Mouse (Mus musculus): Measurements from ENCODE around the gene D3Ertd751e.
A peak's percentile ranks its signal among the peaks of the same experiment; 100 is the strongest.

D3Ertd751e gene

DNA sequence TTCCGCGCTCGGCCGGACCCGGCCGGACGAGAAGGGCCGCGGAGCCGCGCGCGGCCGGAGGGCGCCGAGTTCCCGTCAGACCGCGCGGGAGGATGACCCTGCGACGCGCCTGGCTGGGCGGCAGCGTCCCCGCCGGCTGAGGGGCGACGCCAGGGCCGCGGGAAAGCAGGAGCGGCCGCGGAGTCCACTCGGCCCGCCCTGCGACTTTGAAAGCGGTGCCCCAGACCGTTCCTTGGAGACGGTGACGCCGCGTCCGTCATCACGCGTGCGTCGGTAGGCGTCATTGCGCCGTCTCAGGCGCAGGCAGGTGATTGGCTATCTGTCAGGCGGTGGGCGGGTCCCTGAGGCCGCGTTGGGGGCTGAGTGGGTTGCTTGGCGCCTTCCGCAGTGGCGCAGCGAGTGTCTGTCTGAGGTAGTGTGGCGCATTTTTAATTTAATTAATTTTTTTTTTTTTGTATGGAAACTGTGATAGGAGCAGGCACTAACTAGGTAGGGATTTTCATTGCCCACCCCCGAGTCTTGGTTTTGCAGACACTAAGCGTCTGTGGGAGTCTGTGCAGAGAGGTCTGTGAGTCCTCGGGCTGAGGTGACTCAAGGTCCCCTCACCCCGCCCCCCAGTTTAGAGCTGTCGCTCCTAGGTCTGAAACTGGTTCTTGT lies at the start of gene D3Ertd751e, which contains the start of gene Sclt1:
TSS of gene D3Ertd751e (plus strand) at position 334 of the 657 bp plus-strand sequence.
TSS of gene Sclt1 (minus strand) at position 237 of the 657 bp plus-strand sequence.
- DNase-seq (ENCODE audit: low spot score in 2 of 2) = peak; percentile 94

DNA sequence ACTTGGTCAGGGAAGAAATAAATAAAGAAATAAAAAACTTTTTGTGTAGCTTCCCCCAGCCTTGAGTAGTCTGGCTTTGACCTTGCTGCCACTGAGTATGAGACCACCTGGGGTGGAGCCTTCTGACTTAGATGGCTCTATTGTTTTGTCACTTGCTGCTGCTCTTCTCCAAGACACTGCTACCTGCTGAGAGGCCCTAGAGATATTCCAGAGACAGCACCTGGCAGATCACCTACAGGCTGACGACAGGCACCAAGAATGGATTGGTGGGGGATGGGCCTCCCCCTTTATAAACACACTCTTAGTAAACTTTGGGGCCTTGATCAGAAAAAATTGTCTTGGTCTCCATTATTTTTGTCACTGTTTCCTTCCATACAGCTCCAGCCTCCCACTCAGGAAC lies 46.7 kb upstream of the D3Ertd751e start:
- DNase-seq (ENCODE audit: low spot score in 2 of 2) = no peak

- no peak for DNase-seq (ENCODE audit: low spot score in 2 of 2)
Measured at GRCm38 (mm10) chr3:41741601-41742277, 672 bp upstream of the D3Ertd751e start.

DNA sequence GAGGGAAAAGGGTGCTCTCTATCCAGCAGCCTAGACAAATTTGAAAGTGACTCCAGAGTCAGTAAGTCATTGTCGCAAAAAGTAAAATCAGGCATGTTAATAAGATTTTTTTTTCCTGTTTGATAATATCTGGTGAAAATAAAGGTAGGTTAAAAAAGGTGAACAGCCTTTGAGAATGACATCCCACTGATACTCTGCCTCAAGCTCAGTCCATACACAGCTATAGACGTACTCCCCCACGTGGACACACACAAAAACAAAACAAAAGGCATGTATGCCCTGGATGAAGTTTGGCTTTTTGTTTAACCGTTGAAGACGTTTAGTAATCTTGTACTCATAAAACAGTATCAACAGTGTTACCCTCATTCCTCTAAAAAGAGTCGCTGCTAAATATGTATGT lies 1.0 kb downstream of the D3Ertd751e start:
- no peak for DNase-seq (ENCODE audit: low spot score in 2 of 2)

DNA sequence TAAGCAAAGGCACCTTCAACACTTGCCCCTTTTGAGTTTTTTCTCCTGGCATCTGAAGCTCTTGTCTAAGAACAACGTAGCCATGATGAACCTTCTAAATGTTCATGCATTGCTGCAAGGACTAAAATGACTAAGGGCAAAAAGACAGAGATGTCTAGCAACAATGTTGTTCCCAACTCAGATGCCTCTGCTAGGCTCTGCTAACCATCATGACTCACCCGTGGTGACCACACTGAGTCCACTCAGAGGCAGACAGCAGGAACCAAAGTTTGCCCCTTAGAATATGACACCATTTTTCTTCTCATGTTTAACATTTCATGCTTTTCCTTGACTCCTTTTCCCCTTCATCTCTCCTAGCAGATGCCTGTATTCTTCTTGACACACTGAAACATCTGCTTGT lies 12.1 kb downstream of the D3Ertd751e start:
- DNase-seq (ENCODE audit: low spot score in 2 of 2) = no peak

- no peak for DNase-seq (ENCODE audit: low spot score in 2 of 2)
Measured at GRCm38 (mm10) chr3:41762091-41762490, 19.7 kb downstream of the D3Ertd751e start.

GRCm38 (mm10) chr3:41812447-41812846 lies 70.0 kb downstream of the D3Ertd751e start:
- DNase-seq (ENCODE audit: low spot score in 2 of 2) = no peak

All from urinary bladder, adult 18-20 months (tissue).